Mouse (Mus musculus) liver, postnatal 0 days (tissue): ENCODE data around the gene Mcf2. TPM values are rescaled to one million over a fixed set of nuclear protein-coding genes. Genes with fewer than 3 reads are reported as not detected.

Source experiments
- ATAC-seq: fragments of 200-750 bp; cut with Nextera tagmentation; 2 replicates; pipeline ENCODE4 v1.8.0; 2017; ENCODE audit warnings: mild to moderate bottlenecking, moderate library complexity
- DNase-seq: peaks from one replicate; pipeline ENCODE4 v3.0.0-alpha.2; 2016
- H3K27ac ChIP-seq: fragments of 300-500 bp; sonication (generic); 2 replicates; pipeline ENCODE4 v1.5.1; 2014; ENCODE audit warnings: antibody characterized with exemption, moderate library complexity, mild to moderate bottlenecking, low read depth
- H3K27me3 ChIP-seq: fragments of 300-500 bp; sonication (generic); 2 replicates; pipeline ENCODE4 v1.6.1; 2014; ENCODE audit warnings: low read length, control low read depth, mixed read lengths; ENCODE audit not compliant: insufficient read depth
- H3K36me3 ChIP-seq: fragments of 300-500 bp; sonication (generic); replicated peaks from 2 replicates; pipeline ENCODE4 v1.6.1; 2014; ENCODE audit warnings: mild to moderate bottlenecking, control low read depth, low read length, moderate library complexity, mixed read lengths; ENCODE audit not compliant: insufficient read depth
- H3K4me1 ChIP-seq: fragments of 300-500 bp; sonication (generic); 2 replicates; pipeline ENCODE4 v1.6.1; 2014; ENCODE audit warnings: antibody characterized with exemption, mild to moderate bottlenecking, control low read depth; ENCODE audit not compliant: insufficient read depth
- H3K4me2 ChIP-seq: fragments of 300-500 bp; sonication (generic); 2 replicates; pipeline ENCODE4 v1.6.1; 2014; ENCODE audit warnings: low read depth, mild to moderate bottlenecking, low read length, moderate library complexity, mixed read lengths
- H3K4me3 ChIP-seq: fragments of 300-500 bp; sonication (generic); 2 replicates; pipeline ENCODE4 v1.5.1; 2014; ENCODE audit warnings: low read depth, low read length
- H3K9ac ChIP-seq: fragments of 300-500 bp; sonication (generic); replicated peaks from 2 replicates; pipeline ENCODE4 v1.6.1; 2014; ENCODE audit warnings: mild to moderate bottlenecking, moderate library complexity
- H3K9me3 ChIP-seq: fragments of 300-500 bp; sonication (generic); 2 replicates; pipeline ENCODE4 v1.6.1; 2016; ENCODE audit warnings: mild to moderate bottlenecking, control low read depth, low read length, mixed read lengths
- CTCF ChIP-seq: sonication (generic); IDR thresholded peaks from 2 replicates; pipeline ENCODE4 v1.5.1; 2016; ENCODE audit warnings: antibody characterized with exemption, low read depth
- EP300 ChIP-seq: IDR thresholded peaks from 2 replicates; pipeline ENCODE4 v1.6.1; 2016; ENCODE audit warnings: antibody characterized with exemption, low read depth, mild to moderate bottlenecking
- WGBS: fragments of 180-500 bp; shearing (Covaris S2); extraction: QIAGEN DNeasy Blood & Tissue Kit; methylation state at CpG from one replicate; pipeline ENCODE4 v1.1.7; 2014; ENCODE audit not compliant: insufficient replicate concordance; 5-methylcytosine and 5-hydroxymethylcytosine counted together
- polyA plus RNA-seq: library from polyadenylated mRNA; unstranded; fragments of >200 nt; fragmentation: Nextera tagmentation; extraction: Ambion mirVana; gene quantifications from 2 replicates; pipeline ENCODE4 v1.2.1, GENCODE M21; 2015

The Mcf2 gene
- polyA plus RNA-seq, 1 experiment from 2014 or later = not detected

- Histone ChIP-seq H3K4me1 (no peaks in the 10 kb centered on the region), H3K4me2 (no peak overlapping the region), H3K36me3 (no peaks in the 10 kb centered on the region), H3K27me3 (no peaks in the 10 kb centered on the region), H3K4me3 (no peak overlapping the region), H3K9me3 (no peaks in the 10 kb centered on the region), H3K9ac (no peak overlapping the region), H3K27ac (no peak overlapping the region)
- ATAC-seq (no peak), DNase-seq (no peak)
- TF ChIP-seq EP300 = no peak
- TF ChIP-seq CTCF = no peak
- 56% methylated on average over 2 of the region's 2 CpGs for WGBS
Measured at GRCm38 (mm10) chrX:60021595-60021994, 157.3 kb downstream of the Mcf2 start.

GRCm38 (mm10) chrX:60021007-60021406 is 157.9 kb downstream of the Mcf2 start:
- Histone ChIP-seq H3K27me3 (no peaks in the 10 kb centered on the region), H3K4me1 (no peaks in the 10 kb centered on the region), H3K9me3 (no peaks in the 10 kb centered on the region), H3K27ac (no peak overlapping the region), H3K4me2 (no peak overlapping the region), H3K4me3 (no peak overlapping the region), H3K9ac (no peak overlapping the region), H3K36me3 (no peaks in the 10 kb centered on the region)
- ATAC-seq (no peak), DNase-seq (no peak)
- TF ChIP-seq EP300 = no peak
- TF ChIP-seq CTCF = no peak
- 68% methylated on average over 4 of the region's 4 CpGs for WGBS

GRCm38 (mm10) chrX:60014588-60014987 is 164.3 kb downstream of the Mcf2 start:
- H3K4me1 ChIP-seq = no peaks in the 10 kb centered on the region
- no peaks in the 10 kb centered on the region for H3K36me3 ChIP-seq
- H3K27me3 ChIP-seq = no peaks in the 10 kb centered on the region
- H3K9ac ChIP-seq = no peak overlapping the region
- H3K27ac ChIP-seq = no peak overlapping the region
- H3K4me2 ChIP-seq = no peak overlapping the region
- TF ChIP-seq EP300 (no peak), CTCF (no peak)
- H3K9me3 ChIP-seq = no peaks in the 10 kb centered on the region
- no peak overlapping the region for H3K4me3 ChIP-seq
- WGBS = 82% methylated on average over 1 of the region's 1 CpGs
- no peak for DNase-seq
- ATAC-seq = peak; percentile 94

GRCm38 (mm10) chrX:60013084-60013676 is 165.7 kb downstream of the Mcf2 start:
- no peak for ATAC-seq
- Histone ChIP-seq H3K4me1 (no peaks in the 10 kb centered on the region), H3K27me3 (no peaks in the 10 kb centered on the region), H3K36me3 (no peaks in the 10 kb centered on the region), H3K4me3 (no peak overlapping the region), H3K9me3 (no peaks in the 10 kb centered on the region), H3K4me2 (no peak overlapping the region), H3K27ac (no peak overlapping the region), H3K9ac (no peak overlapping the region)
- peak; percentile 17 for DNase-seq
- TF ChIP-seq CTCF (peak; percentile 60), EP300 (no peak)

Other genes starting within 250 kb of the Mcf2 start
- gene F9, start 179.6 kb downstream of the Mcf2 start, polyA plus RNA-seq = 13.9 and 15.7 TPM in 2 replicates